Mouse (Mus musculus) ES-E14 (cell line): ENCODE results near the gene Tfrc.

ENCODE experiments used
- CHD2 ChIP-seq: IDR thresholded peaks from 2 replicates; pipeline ENCODE4 v1.6.1; 2014; ENCODE audit warnings: mild to moderate bottlenecking, low read depth, low read length, inconsistent platforms
- HCFC1 ChIP-seq: IDR thresholded peaks from 2 replicates; pipeline ENCODE4 v1.6.1; 2012; ENCODE audit warnings: low read length, inconsistent platforms, borderline replicate concordance; ENCODE audit not compliant: insufficient read depth
- MAFK ChIP-seq: IDR thresholded peaks from 2 replicates; pipeline ENCODE4 v1.6.1; 2014; ENCODE audit warnings: mild to moderate bottlenecking, low read depth, low read length, inconsistent platforms; ENCODE audit not compliant: insufficient read depth
- ZC3H11A ChIP-seq: IDR thresholded peaks from 2 replicates; pipeline ENCODE4 v1.6.1; 2012; ENCODE audit warnings: low read depth, mild to moderate bottlenecking, inconsistent platforms, low read length, borderline replicate concordance

- TF ChIP-seq HCFC1 (no peak), MAFK (no peak), CHD2 (no peak), ZC3H11A (no peak)
Observed at GRCm38 (mm10) chr16:32668030-32668429, 59.3 kb downstream of the Tfrc start.
